Mouse (Mus musculus): Measurements from ENCODE around the gene Ptprt.

- no peak for TF ChIP-seq POLR2A (IDR thresholded peaks at IDR 0.05; ENCODE audit: low read depth, low read length)
- TF ChIP-seq TBP (conservative IDR thresholded peaks at IDR 0.05; ENCODE audit: low read depth, low read length) = no peak
- no peak for TF ChIP-seq NELFE (IDR thresholded peaks at IDR 0.05; ENCODE audit: low read depth, low read length)
- TF ChIP-seq MAFK (IDR thresholded peaks at IDR 0.05; ENCODE audit: insufficient replicate concordance, low read length) = no peak
- no peak for TF ChIP-seq CTCF (conservative IDR thresholded peaks at IDR 0.05 in 1 of 2, IDR thresholded peaks at IDR 0.05 in 1 of 2; ENCODE audit: low read depth in 2 of 2, low read length in 2 of 2)
- TF ChIP-seq USF1 (IDR thresholded peaks at IDR 0.05; ENCODE audit: low read depth, low read length) = no peak
- TF ChIP-seq ZNF384 (IDR thresholded peaks at IDR 0.05; ENCODE audit: low read depth, low read length) = no peak
- TF ChIP-seq USF2 (conservative IDR thresholded peaks at IDR 0.05; ENCODE audit: low read depth, low read length) = no peak
- TF ChIP-seq RAD21 (IDR thresholded peaks at IDR 0.05; ENCODE audit: low read depth, low read length) = no peak
Observed at GRCm38 (mm10) chr2:161553651-161554050, 1107.3 kb downstream of the Ptprt start.

All from CH12.LX (cell line).